Mouse (Mus musculus) neural tube, embryonic 11.5 days (tissue): ENCODE data around the gene Macrod2. TPM values are rescaled to one million over a fixed set of nuclear protein-coding genes. Genes with fewer than 3 reads are reported as not detected.

Source experiments
- ATAC-seq: fragments of 200-750 bp; cut with Nextera tagmentation; 2 replicates; pipeline ENCODE4 v1.8.0; 2017; ENCODE audit warnings: moderate number of reproducible peaks, mild to moderate bottlenecking, moderate TSS enrichment, moderate library complexity; ENCODE audit not compliant: insufficient read depth, low FRiP score, low TSS enrichment
- DNase-seq: peaks from one replicate; pipeline ENCODE4 v3.0.0-alpha.2; 2015; ENCODE audit warnings: low spot score
- H3K27ac ChIP-seq: fragments of 300-500 bp; sonication (generic); 2 replicates; pipeline ENCODE4 v1.5.1; 2014; ENCODE audit warnings: low read depth, mild to moderate bottlenecking, low read length
- H3K27me3 ChIP-seq: fragments of 300-500 bp; sonication (generic); 2 replicates; pipeline ENCODE4 v1.6.1; 2014; ENCODE audit warnings: mild to moderate bottlenecking, low read length, mixed read lengths; ENCODE audit not compliant: control insufficient read depth, insufficient read depth
- H3K36me3 ChIP-seq: fragments of 300-500 bp; sonication (generic); 2 replicates; pipeline ENCODE4 v1.6.1; 2014; ENCODE audit warnings: mild to moderate bottlenecking, low read length, moderate library complexity, mixed read lengths; ENCODE audit not compliant: control insufficient read depth, insufficient read depth
- H3K4me1 ChIP-seq: fragments of 300-500 bp; sonication (generic); 2 replicates; pipeline ENCODE4 v1.6.1; 2014; ENCODE audit warnings: low read length, mixed read lengths; ENCODE audit not compliant: control insufficient read depth, insufficient read depth
- H3K4me2 ChIP-seq: fragments of 300-500 bp; sonication (generic); 2 replicates; pipeline ENCODE4 v1.6.1; 2014; ENCODE audit warnings: low read depth, mild to moderate bottlenecking, moderate library complexity
- H3K4me3 ChIP-seq: fragments of 300-500 bp; sonication (generic); 2 replicates; pipeline ENCODE4 v1.5.1; 2014; ENCODE audit warnings: low read depth, low read length
- H3K9ac ChIP-seq: fragments of 300-500 bp; sonication (generic); 2 replicates; pipeline ENCODE4 v1.6.1; 2014; ENCODE audit warnings: mild to moderate bottlenecking, low read length
- H3K9me3 ChIP-seq: fragments of 300-500 bp; sonication (generic); 2 replicates; pipeline ENCODE4 v1.6.1; 2016; ENCODE audit warnings: low read length; ENCODE audit not compliant: control insufficient read depth
- WGBS: fragments of 180-500 bp; shearing (Covaris S2); extraction: QIAGEN DNeasy Blood & Tissue Kit; methylation state at CpG from one replicate; pipeline ENCODE4 v1.1.7; 2014; 5-methylcytosine and 5-hydroxymethylcytosine counted together
- polyA plus RNA-seq: library from polyadenylated mRNA; unstranded; fragments of >200 nt; fragmentation: Nextera tagmentation; extraction: Ambion mirVana; gene quantifications from 2 replicates; pipeline ENCODE4 v1.2.1, GENCODE M21; 2014

Gene Macrod2
- polyA plus RNA-seq, 1 experiment from 2014 or later, result 46.0 TPM

- WGBS, result 86% methylated on average over 3 of the region's 3 CpGs
- Histone ChIP-seq H3K9ac (no peak overlapping the region), H3K4me1 (no peaks in the 10 kb centered on the region), H3K9me3 (no peaks in the 10 kb centered on the region), H3K4me3 (no peak overlapping the region), H3K36me3 (no peaks in the 10 kb centered on the region), H3K4me2 (no peak overlapping the region), H3K27ac (no peak overlapping the region), H3K27me3 (no peaks in the 10 kb centered on the region)
- ATAC-seq (no peak), DNase-seq (no peak)
Measured at GRCm38 (mm10) chr2:141091320-141091719, 696.2 kb downstream of the Macrod2 start.

GRCm38 (mm10) chr2:141117579-141117978, 722.5 kb downstream of the Macrod2 start:
- 74% methylated on average over 1 of the region's 1 CpGs for WGBS
- ATAC-seq, result no peak
- H3K27ac ChIP-seq, result no peak overlapping the region

GRCm38 (mm10) chr2:141123875-141124274, 728.8 kb downstream of the Macrod2 start:
- no peaks in the 10 kb centered on the region for H3K9me3 ChIP-seq
- H3K27ac ChIP-seq, result no peak overlapping the region
- no peaks in the 10 kb centered on the region for H3K4me1 ChIP-seq
- no peak overlapping the region for H3K9ac ChIP-seq
- H3K36me3 ChIP-seq, result no peaks in the 10 kb centered on the region
- ATAC-seq, result no peak
- no peak overlapping the region for H3K4me2 ChIP-seq
- H3K4me3 ChIP-seq, result no peak overlapping the region
- DNase-seq, result no peak
- no peaks in the 10 kb centered on the region for H3K27me3 ChIP-seq
- WGBS, result 82% methylated on average over 1 of the region's 1 CpGs

More at GRCm38 (mm10) chr2:141117579-141117978, 722.5 kb downstream of the Macrod2 start:
- no peak for DNase-seq
- Histone ChIP-seq H3K4me2 (no peak overlapping the region), H3K4me1 (no peaks in the 10 kb centered on the region), H3K9ac (no peak overlapping the region), H3K36me3 (no peaks in the 10 kb centered on the region), H3K9me3 (no peaks in the 10 kb centered on the region), H3K27me3 (no peaks in the 10 kb centered on the region), H3K4me3 (no peak overlapping the region)

GRCm38 (mm10) chr2:141125638-141126037, 730.5 kb downstream of the Macrod2 start:
- Histone ChIP-seq H3K4me2 (no peak overlapping the region), H3K9me3 (no peaks in the 10 kb centered on the region)

GRCm38 (mm10) chr2:141142266-141142665, 747.2 kb downstream of the Macrod2 start:
- DNase-seq, result no peak
- Histone ChIP-seq H3K27me3 (no peaks in the 10 kb centered on the region), H3K4me1 (no peaks in the 10 kb centered on the region), H3K27ac (no peak overlapping the region), H3K36me3 (no peaks in the 10 kb centered on the region), H3K9ac (no peak overlapping the region), H3K4me2 (no peak overlapping the region), H3K9me3 (no peaks in the 10 kb centered on the region), H3K4me3 (no peak overlapping the region)
- no peak for ATAC-seq
- 60% methylated on average over 2 of the region's 2 CpGs for WGBS

More at GRCm38 (mm10) chr2:141125638-141126037, 730.5 kb downstream of the Macrod2 start:
- H3K27me3 ChIP-seq, result no peaks in the 10 kb centered on the region
- H3K27ac ChIP-seq, result no peak overlapping the region
- ATAC-seq, result no peak
- H3K36me3 ChIP-seq, result no peaks in the 10 kb centered on the region
- no peak overlapping the region for H3K4me3 ChIP-seq
- DNase-seq, result no peak
- no peak overlapping the region for H3K9ac ChIP-seq
- H3K4me1 ChIP-seq, result no peaks in the 10 kb centered on the region

- ATAC-seq, result no peak
- H3K27ac ChIP-seq, result no peak overlapping the region
Measured at GRCm38 (mm10) chr2:141152011-141152772, 757.1 kb downstream of the Macrod2 start.

GRCm38 (mm10) chr2:141155972-141156371, 760.9 kb downstream of the Macrod2 start:
- Histone ChIP-seq H3K27ac (no peak overlapping the region), H3K4me1 (no peaks in the 10 kb centered on the region), H3K4me2 (no peak overlapping the region), H3K27me3 (no peaks in the 10 kb centered on the region), H3K9me3 (no peaks in the 10 kb centered on the region), H3K9ac (no peak overlapping the region), H3K4me3 (no peak overlapping the region), H3K36me3 (no peaks in the 10 kb centered on the region)
- DNase-seq (no peak), ATAC-seq (no peak)
- 64% methylated on average over 4 of the region's 4 CpGs for WGBS

More at GRCm38 (mm10) chr2:141152011-141152772, 757.1 kb downstream of the Macrod2 start:
- Histone ChIP-seq H3K4me2 (no peak overlapping the region), H3K27me3 (no peaks in the 10 kb centered on the region), H3K36me3 (no peaks in the 10 kb centered on the region), H3K4me3 (no peak overlapping the region), H3K9me3 (no peaks in the 10 kb centered on the region), H3K4me1 (no peaks in the 10 kb centered on the region), H3K9ac (no peak overlapping the region)
- no peak for DNase-seq
- WGBS, result 86% methylated on average over 7 of the region's 7 CpGs

- Histone ChIP-seq H3K4me1 (no peaks in the 10 kb centered on the region), H3K4me3 (no peak overlapping the region), H3K9ac (no peak overlapping the region), H3K27me3 (no peaks in the 10 kb centered on the region), H3K36me3 (no peaks in the 10 kb centered on the region), H3K4me2 (no peak overlapping the region), H3K27ac (no peak overlapping the region), H3K9me3 (no peaks in the 10 kb centered on the region)
- DNase-seq (no peak), ATAC-seq (no peak)
- WGBS, result 80% methylated on average over 7 of the region's 7 CpGs
Measured at GRCm38 (mm10) chr2:141156979-141157593, 762.0 kb downstream of the Macrod2 start.

GRCm38 (mm10) chr2:141158161-141158560, 763.1 kb downstream of the Macrod2 start:
- H3K4me3 ChIP-seq, result no peak overlapping the region
- ATAC-seq (no peak), DNase-seq (no peak)
- WGBS, result 69% methylated on average over 7 of the region's 7 CpGs
- no peak overlapping the region for H3K4me2 ChIP-seq
- no peak overlapping the region for H3K9ac ChIP-seq
- H3K4me1 ChIP-seq, result no peaks in the 10 kb centered on the region
- no peaks in the 10 kb centered on the region for H3K36me3 ChIP-seq
- no peaks in the 10 kb centered on the region for H3K9me3 ChIP-seq
- no peak overlapping the region for H3K27ac ChIP-seq
- H3K27me3 ChIP-seq, result no peaks in the 10 kb centered on the region
